Mouse (Mus musculus) forebrain, embryonic 10.5 days (tissue): ENCODE measurements around the gene Magel2. TPM values are rescaled to one million over a fixed set of nuclear protein-coding genes. Genes with fewer than 3 reads are reported as not detected.

Source experiments
- DNase-seq: peaks from one replicate; pipeline ENCODE4 v3.0.0-alpha.2; 2017; ENCODE audit warnings: low spot score; ENCODE audit errors: extremely low spot score
- H3K27ac ChIP-seq: fragments of 300-500 bp; sonication (generic); 2 replicates; pipeline ENCODE4 v1.5.1; 2016; ENCODE audit warnings: mild to moderate bottlenecking
- H3K27me3 ChIP-seq: fragments of 300-500 bp; sonication (generic); 2 replicates; pipeline ENCODE4 v1.6.1; 2016; ENCODE audit warnings: mild to moderate bottlenecking; ENCODE audit not compliant: poor library complexity, severe bottlenecking
- H3K36me3 ChIP-seq: fragments of 300-500 bp; sonication (generic); replicated peaks from 2 replicates; pipeline ENCODE4 v1.6.1; 2016; ENCODE audit warnings: mild to moderate bottlenecking, moderate library complexity
- H3K4me1 ChIP-seq: fragments of 300-500 bp; sonication (generic); 2 replicates; pipeline ENCODE4 v1.6.1; 2016
- H3K4me3 ChIP-seq: fragments of 300-500 bp; sonication (generic); 2 replicates; pipeline ENCODE4 v1.5.1; 2016; ENCODE audit warnings: mild to moderate bottlenecking, moderate library complexity
- H3K9me3 ChIP-seq: fragments of 300-500 bp; sonication (generic); 2 replicates; pipeline ENCODE4 v1.6.1; 2016; ENCODE audit warnings: mild to moderate bottlenecking, moderate library complexity
- WGBS: fragments of 180-500 bp; shearing (Covaris S2); methylation state at CpG from one replicate; pipeline ENCODE4 v1.1.7; 2016; 5-methylcytosine and 5-hydroxymethylcytosine counted together
- polyA plus RNA-seq: library from polyadenylated mRNA; unstranded; fragments of >200 nt; fragmentation: Nextera tagmentation; extraction: Ambion mirVana; gene quantifications from 2 replicates; pipeline ENCODE4 v1.2.1, GENCODE M21; 2016

Gene Magel2
- 4.2 and 4.6 TPM in 2 replicates for polyA plus RNA-seq

DNA sequence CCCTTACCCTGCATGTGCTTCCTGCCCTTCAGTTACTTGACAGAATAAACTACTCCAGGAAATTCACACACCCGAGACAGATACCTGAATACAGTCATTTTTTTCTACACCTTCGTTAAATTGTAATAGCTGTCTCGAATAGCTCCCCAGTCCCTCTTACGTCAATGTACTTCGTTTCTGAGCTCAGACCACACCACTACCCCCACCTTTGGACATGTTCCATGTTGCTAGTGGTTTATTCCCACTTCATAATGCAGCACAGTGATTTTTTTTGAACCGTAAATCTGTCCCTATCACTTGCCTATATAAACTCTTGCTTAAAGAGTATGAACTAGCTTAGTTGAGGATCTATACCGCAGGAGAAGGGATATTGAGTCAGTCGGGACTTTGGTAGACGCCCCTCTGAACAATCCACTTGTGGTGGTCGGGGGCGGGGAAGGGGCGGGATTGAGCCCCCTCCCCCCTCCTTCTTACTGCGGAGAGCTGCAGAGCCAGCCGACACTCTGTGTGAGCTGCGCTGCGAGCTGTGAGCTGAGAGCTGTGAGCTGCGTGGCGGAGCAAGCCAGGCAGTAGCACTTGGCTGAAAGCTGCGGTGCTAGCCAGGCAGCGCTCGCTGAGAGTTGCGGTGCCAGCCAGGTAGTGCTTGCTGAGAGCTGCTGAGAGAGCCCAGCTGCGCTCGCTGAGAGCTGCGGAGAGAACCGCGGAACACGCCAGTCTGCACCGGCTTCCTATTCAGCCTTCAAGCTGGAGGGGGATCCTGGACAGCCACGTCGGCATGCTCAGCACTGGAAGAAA, at the start of gene Magel2:
Gene Magel2 (plus strand): TSS at position 501 of the 795 bp plus-strand sequence.
- Histone ChIP-seq H3K36me3 (peaks cover 15% of the 10 kb centered on the region; the same call in 1 of the 2 replicates), H3K4me1 (peaks cover 25% of the 10 kb centered on the region), H3K4me3 (peak within 1 kb of the TSS; percentile 56), H3K27me3 (no peaks in the 10 kb centered on the region), H3K27ac (peak within 1 kb of the TSS; percentile 71), H3K9me3 (peaks cover 48% of the 10 kb centered on the region)
- 23% methylated on average over 31 of the region's 31 CpGs for WGBS
- DNase-seq, result peak; percentile 58

DNA sequence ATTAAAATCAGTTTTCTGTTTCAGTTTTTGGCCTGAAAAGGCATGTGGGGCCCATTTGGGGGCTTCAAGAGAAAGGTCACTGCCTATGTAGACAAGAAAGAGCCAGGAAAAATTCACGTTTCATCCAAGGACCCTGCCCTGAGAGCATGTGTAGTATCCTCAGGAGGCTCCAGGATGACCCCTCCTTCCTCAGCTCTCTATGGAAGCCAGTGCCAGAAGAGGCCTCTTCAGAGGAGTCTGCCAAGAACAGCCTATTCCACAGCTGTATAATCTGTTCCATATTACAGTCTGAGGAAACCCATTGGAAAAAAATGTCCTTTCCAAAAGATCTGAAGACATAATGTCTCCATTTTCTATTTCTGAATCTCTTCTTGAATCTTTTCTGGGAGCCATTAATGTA, 31.4 kb upstream of the Magel2 start:
- Histone ChIP-seq H3K4me3 (no peak overlapping the region), H3K4me1 (peaks cover 16% of the 10 kb centered on the region), H3K27me3 (no peaks in the 10 kb centered on the region), H3K27ac (no peak overlapping the region), H3K36me3 (peaks cover 10% of the 10 kb centered on the region), H3K9me3 (peaks cover 24% of the 10 kb centered on the region)
- 38% methylated on average over 1 of the region's 1 CpGs for WGBS
- no peak for DNase-seq

DNA sequence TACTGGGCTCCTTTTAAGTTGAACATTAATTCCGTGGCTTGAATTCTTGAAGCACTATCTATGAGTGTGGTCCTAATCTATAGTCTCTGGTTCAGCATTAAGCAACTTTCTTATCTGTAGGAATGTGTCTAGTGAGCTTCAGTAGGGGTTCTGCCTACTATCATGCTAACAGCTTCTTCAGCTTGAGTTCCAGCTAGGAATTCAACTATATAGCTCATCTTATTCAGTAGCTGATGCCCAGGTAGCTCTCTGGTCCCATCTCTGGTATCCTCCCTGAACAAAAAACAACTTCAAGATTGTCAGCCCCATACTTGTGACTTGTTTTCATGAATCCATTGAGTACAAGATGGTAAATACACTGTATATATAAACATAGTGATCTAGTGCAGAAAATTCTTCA, 30.5 kb upstream of the Magel2 start, which contains the start of gene Ndn:
Gene Ndn (plus strand): TSS at position 301 of the 400 bp plus-strand sequence.
- Histone ChIP-seq H3K9me3 (peaks cover 23% of the 10 kb centered on the region), H3K4me1 (peaks cover 20% of the 10 kb centered on the region), H3K27ac (no peak within 1 kb of the TSS), H3K4me3 (no peak within 1 kb of the TSS), H3K36me3 (peaks cover 4% of the 10 kb centered on the region; the same call in 1 of the 2 replicates), H3K27me3 (no peaks in the 10 kb centered on the region)
- no peak for DNase-seq
- WGBS, result 82% methylated on average over 1 of the region's 1 CpGs

DNA sequence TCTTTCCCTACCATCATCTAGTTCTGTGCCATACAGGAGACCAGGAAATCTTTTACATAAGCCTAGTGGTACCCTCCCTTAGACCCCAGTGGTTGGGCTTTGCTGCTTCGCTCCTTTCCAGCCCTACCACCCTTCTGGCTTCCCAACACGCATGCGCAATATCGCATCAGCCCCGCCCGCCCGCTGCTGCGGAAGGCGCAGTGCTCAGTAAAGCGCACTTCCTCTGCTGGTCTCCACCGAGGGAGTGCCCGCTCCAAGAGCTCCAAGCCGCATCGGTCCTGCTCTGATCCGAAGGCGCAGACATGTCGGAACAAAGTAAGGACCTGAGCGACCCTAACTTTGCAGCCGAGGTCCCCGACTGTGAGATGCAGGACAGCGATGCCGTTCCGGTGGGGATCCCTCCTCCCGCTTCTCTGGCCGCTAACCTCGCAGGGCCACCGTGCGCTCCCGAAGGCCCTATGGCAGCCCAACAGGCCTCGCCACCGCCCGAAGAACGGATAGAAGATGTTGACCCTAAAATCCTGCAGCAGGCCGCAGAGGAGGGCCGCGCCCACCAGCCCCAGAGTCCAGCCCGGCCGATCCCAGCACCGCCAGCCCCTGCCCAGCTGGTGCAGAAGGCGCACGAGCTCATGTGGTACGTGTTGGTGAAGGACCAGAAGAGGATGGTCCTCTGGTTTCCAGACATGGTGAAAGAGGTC, 28.6 kb upstream of the Magel2 start:
- Histone ChIP-seq H3K4me1 (peaks cover 21% of the 10 kb centered on the region), H3K27me3 (no peaks in the 10 kb centered on the region), H3K36me3 (no peaks in the 10 kb centered on the region), H3K9me3 (peaks cover 17% of the 10 kb centered on the region), H3K27ac (peak overlapping the region; percentile 87), H3K4me3 (peak overlapping the region; percentile 58)
- peak; percentile 80 for DNase-seq
- WGBS, result 12% methylated on average over 42 of the region's 42 CpGs

DNA sequence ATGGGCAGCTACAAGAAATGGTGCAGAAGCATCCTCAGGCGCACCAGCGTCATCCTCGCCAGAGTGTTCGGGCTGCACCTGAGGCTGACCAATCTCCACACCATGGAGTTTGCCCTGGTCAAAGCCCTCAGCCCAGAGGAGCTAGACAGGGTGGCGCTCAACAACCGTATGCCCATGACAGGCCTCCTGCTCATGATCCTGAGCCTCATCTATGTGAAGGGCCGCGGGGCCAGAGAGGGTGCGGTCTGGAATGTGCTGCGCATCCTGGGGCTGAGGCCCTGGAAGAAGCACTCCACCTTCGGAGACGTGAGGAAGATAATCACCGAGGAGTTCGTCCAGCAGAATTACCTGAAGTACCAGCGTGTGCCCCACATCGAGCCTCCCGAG, 28.0 kb upstream of the Magel2 start:
- 38% methylated on average over 17 of the region's 17 CpGs for WGBS
- peak overlapping the region; percentile 58 for H3K4me3 ChIP-seq
- H3K27ac ChIP-seq, result peak overlapping the region; percentile 87
- no peaks in the 10 kb centered on the region for H3K27me3 ChIP-seq
- peaks cover 21% of the 10 kb centered on the region for H3K4me1 ChIP-seq
- no peaks in the 10 kb centered on the region for H3K36me3 ChIP-seq
- H3K9me3 ChIP-seq, result peaks cover 14% of the 10 kb centered on the region
- DNase-seq, result no peak

DNA sequence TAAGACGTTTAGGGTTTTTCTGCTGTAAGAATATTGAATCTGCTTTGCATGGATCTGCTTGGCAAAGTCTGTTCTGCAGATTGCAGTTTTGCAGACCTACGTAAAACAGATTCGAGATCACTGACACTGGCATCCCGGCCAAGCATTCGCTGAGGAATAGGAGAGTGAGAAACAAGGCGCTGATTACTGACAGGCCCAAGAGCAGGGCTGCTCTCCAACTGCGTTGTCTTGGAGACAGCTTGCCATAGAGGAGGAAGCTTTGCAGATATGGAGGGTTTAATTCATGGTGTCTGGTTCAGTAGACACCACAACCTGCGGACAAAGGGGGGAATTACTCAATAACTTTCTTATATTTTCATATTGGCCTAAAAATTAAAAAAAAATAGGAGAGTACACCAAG, 25.5 kb upstream of the Magel2 start:
- Histone ChIP-seq H3K9me3 (peaks cover 14% of the 10 kb centered on the region), H3K27ac (no peak overlapping the region), H3K4me1 (peaks cover 21% of the 10 kb centered on the region), H3K36me3 (no peaks in the 10 kb centered on the region), H3K4me3 (no peak overlapping the region), H3K27me3 (no peaks in the 10 kb centered on the region)
- 63% methylated on average over 8 of the region's 8 CpGs for WGBS
- no peak for DNase-seq

DNA sequence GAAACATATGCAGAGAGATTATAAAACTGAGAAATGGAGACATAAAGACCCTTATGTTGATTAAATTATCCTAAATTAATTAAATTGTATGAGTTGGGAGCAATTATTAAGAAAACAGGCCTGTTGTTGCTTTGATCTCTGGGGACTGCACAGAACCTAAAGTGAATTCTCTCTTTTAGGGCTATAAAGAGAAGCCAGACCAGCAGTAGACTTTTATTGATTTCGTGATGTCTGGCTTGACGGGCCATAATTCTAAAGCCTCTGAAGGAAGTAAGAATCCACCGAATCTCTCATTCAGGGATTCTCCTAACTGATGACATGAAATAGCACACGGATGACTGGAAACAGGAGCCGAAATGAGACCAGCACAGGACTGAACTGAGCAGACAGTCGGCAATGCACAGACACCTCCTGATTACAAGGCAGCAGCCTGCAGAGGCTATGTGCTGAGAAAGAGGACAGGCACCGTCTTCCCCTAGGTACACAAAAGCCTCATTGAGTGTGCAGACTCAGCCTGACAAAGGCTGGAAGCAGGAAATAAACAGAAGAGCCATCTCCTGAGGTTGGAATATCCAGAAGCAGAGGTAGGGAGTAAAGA, 11.7 kb upstream of the Magel2 start:
- 0 out of 2 replicates have a peak, but pooled peaks cover 4% of the 10 kb centered on the region for H3K9me3 ChIP-seq
- H3K36me3 ChIP-seq, result no peaks in the 10 kb centered on the region
- DNase-seq, result no peak
- WGBS, result 64% methylated on average over 7 of the region's 7 CpGs
- no peak overlapping the region for H3K27ac ChIP-seq
- H3K27me3 ChIP-seq, result no peaks in the 10 kb centered on the region
- H3K4me3 ChIP-seq, result no peak overlapping the region
- no peaks in the 10 kb centered on the region for H3K4me1 ChIP-seq

DNA sequence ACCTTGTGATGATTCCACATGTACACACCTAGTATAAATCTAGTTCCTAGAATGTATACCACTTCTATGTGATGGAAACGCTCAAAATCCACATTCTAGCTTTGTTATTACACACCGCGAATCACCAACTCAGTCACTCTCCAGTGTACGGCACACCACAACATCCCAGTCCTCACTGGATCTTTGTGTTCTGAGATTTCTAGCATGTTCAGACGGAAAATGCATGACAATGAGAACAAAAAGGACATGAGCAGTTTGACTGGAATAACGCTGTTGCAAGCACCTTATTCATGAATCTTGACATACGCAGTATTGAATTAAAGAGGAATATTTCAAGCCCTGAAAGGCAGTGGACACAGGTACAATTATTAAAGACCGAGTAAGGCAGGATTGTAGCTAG, 10.1 kb upstream of the Magel2 start:
- WGBS, result 84% methylated on average over 8 of the region's 8 CpGs
- no peaks in the 10 kb centered on the region for H3K4me1 ChIP-seq
- no peaks in the 10 kb centered on the region for H3K36me3 ChIP-seq
- H3K9me3 ChIP-seq, result 0 out of 2 replicates have a peak, but pooled peaks cover 4% of the 10 kb centered on the region
- no peak overlapping the region for H3K27ac ChIP-seq
- no peak overlapping the region for H3K4me3 ChIP-seq
- H3K27me3 ChIP-seq, result no peaks in the 10 kb centered on the region
- no peak for DNase-seq

DNA sequence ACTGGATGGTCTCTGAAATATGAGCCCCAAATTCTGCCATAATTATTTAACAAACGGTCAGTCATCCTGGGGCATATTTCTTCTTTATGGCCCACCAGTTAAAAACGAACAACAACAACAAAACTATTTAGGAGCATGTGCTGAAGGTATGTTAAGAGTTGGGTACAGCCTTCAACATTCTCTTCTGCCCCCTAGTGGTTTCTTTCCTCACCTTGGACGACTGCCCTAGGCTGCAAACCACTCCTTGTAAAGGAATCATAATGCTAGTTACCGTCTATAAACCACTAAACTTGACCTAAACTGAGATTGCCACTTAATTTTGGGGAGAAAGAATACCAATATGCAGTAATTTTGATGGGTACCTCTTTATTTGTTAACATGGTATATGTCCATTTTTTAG, 1.2 kb upstream of the Magel2 start:
- H3K9me3 ChIP-seq, result peaks cover 44% of the 10 kb centered on the region
- H3K27ac ChIP-seq, result no peak overlapping the region
- peaks cover 25% of the 10 kb centered on the region for H3K4me1 ChIP-seq
- H3K4me3 ChIP-seq, result no peak overlapping the region
- DNase-seq, result no peak
- no peaks in the 10 kb centered on the region for H3K27me3 ChIP-seq
- peaks cover 15% of the 10 kb centered on the region; the same call in 1 of the 2 replicates for H3K36me3 ChIP-seq
- WGBS, result 43% methylated on average over 4 of the region's 4 CpGs

DNA sequence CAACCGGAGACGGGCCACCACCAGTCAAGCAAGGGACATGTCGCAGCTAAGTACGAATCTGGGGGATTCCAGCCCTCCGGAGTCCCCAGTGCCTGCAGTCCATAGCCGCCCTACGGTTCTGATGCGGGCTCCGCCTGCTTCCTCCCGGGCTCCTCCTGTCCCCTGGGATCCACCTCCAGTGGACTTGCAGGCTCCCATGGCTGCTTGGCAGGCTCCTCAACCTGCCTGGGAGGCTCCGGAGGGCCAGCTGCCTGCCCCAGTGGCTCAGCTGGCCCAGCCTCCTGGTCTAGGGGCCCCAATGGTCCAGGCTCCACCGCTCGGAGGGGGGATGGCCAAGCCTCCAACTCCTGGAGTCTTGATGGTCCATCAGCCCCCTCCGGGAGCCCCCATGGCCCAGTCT, 503 bp downstream of the Magel2 start:
- peaks cover 15% of the 10 kb centered on the region; the same call in 1 of the 2 replicates for H3K36me3 ChIP-seq
- peak overlapping the region; percentile 56 for H3K4me3 ChIP-seq
- H3K27me3 ChIP-seq, result no peaks in the 10 kb centered on the region
- peak overlapping the region; percentile 71 for H3K27ac ChIP-seq
- DNase-seq, result no peak
- peaks cover 48% of the 10 kb centered on the region for H3K9me3 ChIP-seq
- WGBS, result 30% methylated on average over 14 of the region's 14 CpGs
- peaks cover 25% of the 10 kb centered on the region for H3K4me1 ChIP-seq

DNA sequence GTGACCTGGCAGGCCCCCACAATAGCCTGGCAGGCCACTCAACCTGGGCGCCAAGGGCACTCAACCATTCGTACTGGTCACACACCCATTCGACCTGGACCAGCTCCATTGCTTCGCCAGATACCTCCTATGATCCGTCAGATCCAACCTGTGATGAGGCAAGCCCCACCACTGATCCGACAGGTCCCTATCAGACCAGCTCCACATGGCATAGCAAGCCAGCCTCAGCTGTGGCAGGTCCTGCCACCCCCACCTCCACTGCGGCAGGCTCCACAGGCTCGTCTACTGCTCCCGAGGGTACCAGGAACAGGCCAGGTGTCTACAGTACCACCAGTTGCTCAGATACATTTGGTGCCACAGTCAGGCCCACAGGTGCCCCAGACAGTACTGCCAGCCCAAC, 1.7 kb downstream of the Magel2 start:
- Histone ChIP-seq H3K4me1 (peaks cover 25% of the 10 kb centered on the region), H3K9me3 (peaks cover 48% of the 10 kb centered on the region), H3K4me3 (peak overlapping the region; percentile 56; the same call in 1 of the 2 replicates), H3K36me3 (peaks cover 15% of the 10 kb centered on the region; the same call in 1 of the 2 replicates), H3K27me3 (no peaks in the 10 kb centered on the region), H3K27ac (no peak overlapping the region)
- DNase-seq, result no peak
- WGBS, result 87% methylated on average over 9 of the region's 9 CpGs

DNA sequence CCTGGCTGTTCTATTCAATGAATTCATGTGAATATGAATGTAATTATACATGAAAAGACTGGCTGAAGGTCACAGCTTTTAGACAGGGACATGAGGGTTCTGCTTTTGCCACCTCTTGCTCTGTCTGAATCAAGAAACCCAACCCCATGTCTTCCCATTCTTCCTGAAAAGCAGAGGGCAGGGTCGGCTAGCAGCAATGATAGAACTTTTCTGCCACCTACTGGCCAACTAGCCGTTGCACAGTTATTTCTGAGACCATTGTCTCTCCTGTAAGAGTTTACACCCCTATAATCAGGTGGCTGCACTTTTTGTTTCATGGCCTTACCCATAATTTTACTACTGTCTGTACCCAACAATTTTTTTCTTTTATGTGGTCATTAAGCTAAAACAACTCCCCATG, 5.6 kb downstream of the Magel2 start:
- no peak overlapping the region for H3K4me3 ChIP-seq
- H3K9me3 ChIP-seq, result peaks cover 40% of the 10 kb centered on the region
- DNase-seq, result no peak
- WGBS, result 13% methylated on average over 2 of the region's 2 CpGs
- peaks cover 17% of the 10 kb centered on the region for H3K4me1 ChIP-seq
- no peak overlapping the region for H3K27ac ChIP-seq
- peaks cover 15% of the 10 kb centered on the region; the same call in 1 of the 2 replicates for H3K36me3 ChIP-seq
- H3K27me3 ChIP-seq, result no peaks in the 10 kb centered on the region
